ENCODE assay signal across 11 mouse cellular contexts in genomic region chr7:24457726-24458370, GRCm38 (mm10). TPM values are rescaled to one million over a fixed set of nuclear protein-coding genes. Genes with fewer than 3 reads are reported as not detected.
DNase-seq lines count a peak whose midpoint lies in the region; ATAC-seq and TF ChIP-seq lines count a peak whose summit lies in the region.
"Had no signal": no experiment of that assay in that cellular context is flagged by ENCODE, and none has a peak within 500 bp of the region (broad histone marks: within the 10 kb centered on the region; RNA-seq: fewer than 3 reads in every experiment).

No protein-coding gene starts in this region.

- no peak for TF ChIP-seq CTCF in ES-Bruce4 (IDR thresholded peaks at IDR 0.05; ENCODE audit: low read depth, low read length)

- peaks cover 7% of the 10 kb centered on the region for H3K4me1 ChIP-seq in ES-Bruce4 (ENCODE audit: control insufficient read depth, insufficient read depth, low read length)
- 0 out of 2 replicates have a peak, but pooled peaks cover 3% of the 10 kb centered on the region for H3K4me1 ChIP-seq in forebrain, embryonic 15.5 days

- H3K27ac ChIP-seq in ES-Bruce4 (ENCODE audit: insufficient read depth, low read length), result peak overlapping the region; percentile 66
- H3K27ac ChIP-seq in forebrain, embryonic 15.5 days (replicated peaks), result no peak overlapping the region
- H3K27ac ChIP-seq: hindbrain, embryonic 14.5 days had no signal

- H3K9me3 ChIP-seq in ES-Bruce4 (replicated peaks; ENCODE audit: control insufficient read depth, insufficient read depth, low read length, poor library complexity, severe bottlenecking), result no peaks in the 10 kb centered on the region
- no peaks in the 10 kb centered on the region for H3K9me3 ChIP-seq in forebrain, embryonic 15.5 days

- no peak for TF ChIP-seq EP300 in ES-Bruce4 (IDR thresholded peaks at IDR 0.05; ENCODE audit: insufficient read depth, low read depth, low read length)

- no peak overlapping the region for H3K4me3 ChIP-seq in ES-Bruce4 (ENCODE audit: low read depth, low read length)
- H3K4me3 ChIP-seq in forebrain, embryonic 15.5 days, result no peak overlapping the region

- peak; percentile 47 to 52 for DNase-seq in lung, adult 18-20 months
- DNase-seq in lung, postnatal 14 days, result no peak
- DNase-seq in lung, postnatal 36 days, result peak; percentile 65
- DNase-seq in thymus, postnatal 0 days (ENCODE audit: low spot score), result peak; percentile 92
- DNase-seq in kidney, adult 18-20 months, result no peak
- DNase-seq in retina, embryonic 14.5 days (ENCODE audit: low spot score), result no peak

- no peak for ATAC-seq in forebrain, embryonic 15.5 days (replicated peaks)

- H3K4me2 ChIP-seq in forebrain, embryonic 15.5 days (replicated peaks), result no peak overlapping the region
- H3K4me2 ChIP-seq: hindbrain, embryonic 14.5 days had no signal

- H3K9ac ChIP-seq in ES-Bruce4 (ENCODE audit: low read depth, poor library complexity, severe bottlenecking), result peak overlapping the region; percentile 13; the same call in 1 of the 2 replicates
- H3K9ac ChIP-seq in forebrain, embryonic 15.5 days (replicated peaks), result no peak overlapping the region
- H3K9ac ChIP-seq: hindbrain, embryonic 14.5 days had no signal

- no peaks in the 10 kb centered on the region for H3K36me3 ChIP-seq in ES-Bruce4 (ENCODE audit: control insufficient read depth, insufficient read depth, low read length, poor library complexity, severe bottlenecking)
- H3K36me3 ChIP-seq in forebrain, embryonic 15.5 days, result no peaks in the 10 kb centered on the region

- H3K27me3 ChIP-seq in ES-Bruce4 (ENCODE audit: control insufficient read depth, insufficient read depth, low read length, poor library complexity, severe bottlenecking), result no peaks in the 10 kb centered on the region
- no peaks in the 10 kb centered on the region for H3K27me3 ChIP-seq in forebrain, embryonic 15.5 days

- TF ChIP-seq POLR2A in ES-Bruce4 (IDR thresholded peaks at IDR 0.05; ENCODE audit: insufficient read depth, low read length), result no peak

- WGBS in forebrain, embryonic 15.5 days, result 67% methylated on average over 10 of the region's 10 CpGs

RNA-seq across cellular contexts. Expression of gene Plaur, which starts 4.4 kb away (rescaled TPM):
- polyA plus RNA-seq in ES-Bruce4 (2011; ENCODE audit: insufficient read depth, insufficient read length, low read depth, missing spikeins), result 29.5 and 38.0 TPM in 2 replicates
- 3.0 and 3.4 TPM in 2 replicates for polyA plus RNA-seq in thymus, postnatal 0 days (2015; fragmentation: Nextera tagmentation; extraction: Ambion mirVana)
- 1.3 and 1.6 TPM in 2 replicates for polyA plus RNA-seq in forebrain, embryonic 15.5 days (2015; fragmentation: Nextera tagmentation; extraction: Ambion mirVana)

RNA-seq across cellular contexts. Expression of gene Irgc1, which starts 5.8 kb away (rescaled TPM):
- polyA plus RNA-seq in ES-Bruce4 (2011; ENCODE audit: insufficient read depth, insufficient read length, low read depth, missing spikeins), result not detected in 2 replicates
- polyA plus RNA-seq in thymus, postnatal 0 days (2015; fragmentation: Nextera tagmentation; extraction: Ambion mirVana), result 0.18 and 0.22 TPM in 2 replicates
- polyA plus RNA-seq in forebrain, embryonic 15.5 days (2015; fragmentation: Nextera tagmentation; extraction: Ambion mirVana), result not detected in 2 replicates
- polyA plus RNA-seq: embryonic facial prominence, embryonic 11.5 days; hindbrain, embryonic 14.5 days had no signal

RNA-seq across cellular contexts. Expression of gene Cadm4, which starts 24.0 kb away (rescaled TPM):
- 10.4 and 12.2 TPM in 2 replicates for polyA plus RNA-seq in ES-Bruce4 (2011; ENCODE audit: insufficient read depth, insufficient read length, low read depth, missing spikeins)
- polyA plus RNA-seq in thymus, postnatal 0 days (2015; fragmentation: Nextera tagmentation; extraction: Ambion mirVana), result 0.71 and 0.83 TPM in 2 replicates
- 70.1 and 76.4 TPM in 2 replicates for polyA plus RNA-seq in forebrain, embryonic 15.5 days (2015; fragmentation: Nextera tagmentation; extraction: Ambion mirVana)

RNA-seq across cellular contexts. Expression of gene Zfp428, which starts 49.0 kb away (rescaled TPM):
- polyA plus RNA-seq in ES-Bruce4 (2011; ENCODE audit: insufficient read depth, insufficient read length, low read depth, missing spikeins), result 12.3 and 13.1 TPM in 2 replicates
- 16.5 and 16.7 TPM in 2 replicates for polyA plus RNA-seq in thymus, postnatal 0 days (2015; fragmentation: Nextera tagmentation; extraction: Ambion mirVana)
- 296 and 306 TPM in 2 replicates for polyA plus RNA-seq in forebrain, embryonic 15.5 days (2015; fragmentation: Nextera tagmentation; extraction: Ambion mirVana)

RNA-seq across cellular contexts. Expression of gene AC161166.1, which starts 54.4 kb away (rescaled TPM):
- polyA plus RNA-seq in ES-Bruce4 (2011; ENCODE audit: insufficient read depth, insufficient read length, low read depth, missing spikeins), result not detected in 2 replicates
- polyA plus RNA-seq in thymus, postnatal 0 days (2015; fragmentation: Nextera tagmentation; extraction: Ambion mirVana), result 0.07 TPM in 1 of 2 replicates, not detected in the other
- polyA plus RNA-seq in forebrain, embryonic 15.5 days (2015; fragmentation: Nextera tagmentation; extraction: Ambion mirVana), result 1.5 and 1.7 TPM in 2 replicates
- polyA plus RNA-seq: urinary bladder, adult 2 months had no signal

Comparison
In these comparisons a context has a peak if more than half of its experiments do, and no peak if none do; other contexts are left out.
1. DNase-seq: peak in lung, adult 18-20 months (2 of 2), lung, postnatal 36 days (single experiment) and thymus, postnatal 0 days (single experiment); none in lung, postnatal 14 days (single experiment), kidney, adult 18-20 months (single experiment) and retina, embryonic 14.5 days (single experiment).